12 mouse cellular contexts compared by ENCODE assay signal in genomic region chr1:180021463-180022296, GRCm38 (mm10).
A peak's percentile ranks its signal among the peaks of the same experiment; 100 is the strongest.
DNase-seq lines count a peak whose midpoint lies in the region.
"Had no signal": no experiment of that assay in that cellular context is flagged by ENCODE, and none has a peak within 500 bp of the region (broad histone marks: within the 10 kb centered on the region; RNA-seq: fewer than 3 reads in every experiment).

No protein-coding gene starts in this region.

- DNase-seq in embryo, embryonic 10 days (ENCODE audit: low spot score): peak; percentile 9
- no peak for DNase-seq in embryo, embryonic 9.5 days (ENCODE audit: extremely low spot score)
- DNase-seq in layer of hippocampus, adult 9-11 months: peak; percentile 16
- DNase-seq in layer of hippocampus, adult 9-10 months (ENCODE audit: low spot score): no peak
- peak; percentile 12 for DNase-seq in 416B (ENCODE audit: low read depth)
- DNase-seq in embryo, embryonic 10.5 days (ENCODE audit: low spot score): peak; percentile 4
- no peak for DNase-seq in ovary, adult 18-20 months (ENCODE audit: low spot score)
- no peak for DNase-seq in neural tube, embryonic 10.5 days (ENCODE audit: extremely low spot score, low spot score)
- DNase-seq: cerebellum, adult 11-12 months; gastrocnemius, postnatal 14 days; kidney, postnatal 14 days; thymus, postnatal 25 days had no signal

Comparison
In these comparisons a context has a peak if more than half of its experiments do, and no peak if none do; other contexts are left out.
1. DNase-seq: peak in embryo, embryonic 10 days (single experiment), layer of hippocampus, adult 9-11 months (single experiment), 416B (single experiment) and embryo, embryonic 10.5 days (single experiment); none in embryo, embryonic 9.5 days (single experiment), layer of hippocampus, adult 9-10 months (single experiment), ovary, adult 18-20 months (single experiment) and neural tube, embryonic 10.5 days (single experiment).